10 mouse cellular contexts compared by ENCODE assay signal in genomic region chr17:48544722-48545121, GRCm38 (mm10).
DNase-seq lines count a peak whose midpoint lies in the region; ATAC-seq and TF ChIP-seq lines count a peak whose summit lies in the region.
"Had no signal": no experiment of that assay in that cellular context is flagged by ENCODE, and none has a peak within 500 bp of the region (broad histone marks: within the 10 kb centered on the region; RNA-seq: fewer than 3 reads in every experiment).

No protein-coding gene starts in this region.

- peak; percentile 10 for DNase-seq in adrenal gland, adult 2 months
- no peak for DNase-seq in adrenal gland, postnatal 4 days (ENCODE audit: low spot score in 2 of 2)
- DNase-seq in adrenal gland, postnatal 36 days, result peak; percentile 2 to 16
- DNase-seq in kidney, postnatal 0 days (ENCODE audit: low spot score), result peak; percentile 71
- DNase-seq in cerebellum, adult 2 months, result no peak
- no peak for DNase-seq in heart, embryonic 10.5 days (ENCODE audit: low spot score)
- DNase-seq: gastrocnemius, postnatal 25 days had no signal

- no peak overlapping the region for H3K4me3 ChIP-seq in kidney, postnatal 0 days (replicated peaks; ENCODE audit: low read depth, low read length)
- H3K4me3 ChIP-seq in lung, embryonic 16.5 days (ENCODE audit: low read length), result no peak overlapping the region
- no peak overlapping the region for H3K4me3 ChIP-seq in cerebellum, adult 2 months (replicated peaks; ENCODE audit: insufficient read depth, low read depth, low read length)
- no peak overlapping the region for H3K4me3 ChIP-seq in heart, embryonic 10.5 days
- H3K4me3 ChIP-seq in midbrain, embryonic 15.5 days, result no peak overlapping the region
- H3K4me3 ChIP-seq: forebrain, embryonic 10.5 days had no signal

- ATAC-seq in kidney, postnatal 0 days (replicated peaks; ENCODE audit: low FRiP score, low read depth), result peak; percentile 61; the same call in 1 of the 2 replicates
- peak; percentile 63 for ATAC-seq in lung, embryonic 16.5 days (ENCODE audit: low read depth)
- no peak for ATAC-seq in midbrain, embryonic 15.5 days (replicated peaks)

- H3K36me3 ChIP-seq in kidney, postnatal 0 days (ENCODE audit: insufficient read depth, low read length), result no peaks in the 10 kb centered on the region
- no peaks in the 10 kb centered on the region for H3K36me3 ChIP-seq in lung, embryonic 16.5 days (ENCODE audit: control insufficient read depth, insufficient read depth, low read length)
- H3K36me3 ChIP-seq in heart, embryonic 10.5 days, result no peaks in the 10 kb centered on the region
- no peaks in the 10 kb centered on the region for H3K36me3 ChIP-seq in midbrain, embryonic 15.5 days (replicated peaks)
- H3K36me3 ChIP-seq: forebrain, embryonic 10.5 days had no signal

- no peak for TF ChIP-seq POLR2A in cerebellum, adult 2 months (IDR thresholded peaks at IDR 0.05; ENCODE audit: borderline replicate concordance, insufficient read depth, low read length)

- no peak for TF ChIP-seq CTCF in kidney, postnatal 0 days (IDR thresholded peaks at IDR 0.05; ENCODE audit: low read depth)
- no peak for TF ChIP-seq CTCF in cerebellum, adult 2 months (IDR thresholded peaks at IDR 0.05; ENCODE audit: borderline replicate concordance, insufficient read depth, low read depth, low read length)

- H3K4me1 ChIP-seq in kidney, postnatal 0 days (replicated peaks; ENCODE audit: insufficient read depth, low read length), result peaks cover 9% of the 10 kb centered on the region; the same call in 1 of the 2 replicates
- H3K4me1 ChIP-seq in lung, embryonic 16.5 days (replicated peaks; ENCODE audit: control insufficient read depth, insufficient read depth, low read length), result no peaks in the 10 kb centered on the region
- peaks cover 17% of the 10 kb centered on the region for H3K4me1 ChIP-seq in cerebellum, adult 2 months (ENCODE audit: control insufficient read depth, insufficient read depth, low read length)
- peaks cover 7% of the 10 kb centered on the region; the same call in 1 of the 2 replicates for H3K4me1 ChIP-seq in heart, embryonic 10.5 days
- peaks cover 6% of the 10 kb centered on the region; the same call in 1 of the 2 replicates for H3K4me1 ChIP-seq in midbrain, embryonic 15.5 days

- peak overlapping the region; percentile 16; the same call in 1 of the 2 replicates for H3K4me2 ChIP-seq in kidney, postnatal 0 days (ENCODE audit: low read length)
- H3K4me2 ChIP-seq in lung, embryonic 16.5 days (ENCODE audit: low read depth, low read length), result peak overlapping the region; percentile 20; the same call in 1 of the 2 replicates
- H3K4me2 ChIP-seq in midbrain, embryonic 15.5 days, result no peak overlapping the region

- H3K9me3 ChIP-seq in kidney, postnatal 0 days (replicated peaks; ENCODE audit: low read length), result no peaks in the 10 kb centered on the region
- no peaks in the 10 kb centered on the region; the same call in 1 of the 2 replicates for H3K9me3 ChIP-seq in lung, embryonic 16.5 days (ENCODE audit: control insufficient read depth, low read length)
- no peaks in the 10 kb centered on the region for H3K9me3 ChIP-seq in heart, embryonic 10.5 days
- no peaks in the 10 kb centered on the region for H3K9me3 ChIP-seq in midbrain, embryonic 15.5 days
- H3K9me3 ChIP-seq: forebrain, embryonic 10.5 days had no signal

- H3K27me3 ChIP-seq in kidney, postnatal 0 days (ENCODE audit: insufficient read depth, low read length), result no peaks in the 10 kb centered on the region
- no peaks in the 10 kb centered on the region for H3K27me3 ChIP-seq in lung, embryonic 16.5 days (ENCODE audit: control insufficient read depth, insufficient read depth, low read depth, low read length)
- no peaks in the 10 kb centered on the region for H3K27me3 ChIP-seq in cerebellum, adult 2 months (ENCODE audit: control insufficient read depth, insufficient read depth, low read length)
- no peaks in the 10 kb centered on the region for H3K27me3 ChIP-seq in heart, embryonic 10.5 days (ENCODE audit: insufficient read depth, poor library complexity, severe bottlenecking)
- H3K27me3 ChIP-seq in midbrain, embryonic 15.5 days (replicated peaks), result no peaks in the 10 kb centered on the region

- WGBS in kidney, postnatal 0 days, result 10% methylated on average over 9 of the region's 9 CpGs
- 38% methylated on average over 9 of the region's 9 CpGs for WGBS in lung, embryonic 16.5 days
- WGBS in cerebellum, adult 2 months, result 91% methylated on average over 9 of the region's 9 CpGs
- 70% methylated on average over 9 of the region's 9 CpGs for WGBS in heart, embryonic 10.5 days
- 86% methylated on average over 9 of the region's 9 CpGs for WGBS in midbrain, embryonic 15.5 days

- H3K27ac ChIP-seq in kidney, postnatal 0 days, result peak overlapping the region; percentile 37; the same call in 1 of the 2 replicates
- peak overlapping the region; percentile 27; the same call in 1 of the 2 replicates for H3K27ac ChIP-seq in lung, embryonic 16.5 days (ENCODE audit: low read length)
- no peak overlapping the region for H3K27ac ChIP-seq in cerebellum, adult 2 months (ENCODE audit: insufficient read depth, low read length)
- no peak overlapping the region for H3K27ac ChIP-seq in heart, embryonic 10.5 days
- no peak overlapping the region for H3K27ac ChIP-seq in midbrain, embryonic 15.5 days
- H3K27ac ChIP-seq: forebrain, embryonic 10.5 days had no signal

- no peak overlapping the region for H3K9ac ChIP-seq in kidney, postnatal 0 days (ENCODE audit: low read depth, low read length)
- no peak overlapping the region; the same call in 1 of the 2 replicates for H3K9ac ChIP-seq in lung, embryonic 16.5 days (ENCODE audit: low read length)
- H3K9ac ChIP-seq in midbrain, embryonic 15.5 days, result no peak overlapping the region

Comparison
In these comparisons a context has a peak if more than half of its experiments do, and no peak if none do; other contexts are left out.
1. DNase-seq: peak in adrenal gland, adult 2 months (single experiment), adrenal gland, postnatal 36 days (2 of 2) and kidney, postnatal 0 days (single experiment); none in adrenal gland, postnatal 4 days (0 of 2), cerebellum, adult 2 months (0 of 2) and heart, embryonic 10.5 days (single experiment).
2. H3K27ac ChIP-seq: peak in kidney, postnatal 0 days (single experiment) and lung, embryonic 16.5 days (single experiment); none in cerebellum, adult 2 months (single experiment), heart, embryonic 10.5 days (single experiment) and midbrain, embryonic 15.5 days (single experiment).